Mouse (Mus musculus): ENCODE data around the gene Zfand6. TPM values are rescaled to one million over a fixed set of nuclear protein-coding genes. Genes with fewer than 3 reads are reported as not detected.
A peak's percentile ranks its signal among the peaks of the same experiment; 100 is the strongest.

The Zfand6 gene
- polyA plus RNA-seq, 1 experiment from 2014 or later, result 163 TPM

- WGBS, result 55% methylated on average over 3 of the region's 3 CpGs
- Histone ChIP-seq H3K4me1 (ENCODE audit: control insufficient read depth, insufficient read depth, low read length) (0 out of 2 replicates have a peak, but pooled peaks cover 7% of the 10 kb centered on the region), H3K36me3 (ENCODE audit: control insufficient read depth, insufficient read depth, low read length) (no peaks in the 10 kb centered on the region), H3K27me3 (replicated peaks; ENCODE audit: control insufficient read depth, insufficient read depth, low read length) (no peaks in the 10 kb centered on the region), H3K27ac (ENCODE audit: low read length) (peak overlapping the region; percentile 3; the same call in 1 of the 2 replicates), H3K4me3 (ENCODE audit: low read length) (no peak overlapping the region), H3K9ac (ENCODE audit: low read depth, low read length) (no peak overlapping the region), H3K4me2 (ENCODE audit: low read depth, low read length) (peak overlapping the region; percentile 96; the same call in 1 of the 2 replicates), H3K9me3 (ENCODE audit: control insufficient read depth, low read length) (no peaks in the 10 kb centered on the region)
- peak; percentile 62 for ATAC-seq
Observed at GRCm38 (mm10) chr7:84604501-84604900, 85.3 kb downstream of the Zfand6 start.

GRCm38 (mm10) chr7:84601331-84601730, 88.4 kb downstream of the Zfand6 start:
- Histone ChIP-seq H3K36me3 (ENCODE audit: control insufficient read depth, insufficient read depth, low read length) (no peaks in the 10 kb centered on the region), H3K27ac (ENCODE audit: low read length) (no peak overlapping the region), H3K27me3 (replicated peaks; ENCODE audit: control insufficient read depth, insufficient read depth, low read length) (no peaks in the 10 kb centered on the region), H3K4me3 (ENCODE audit: low read length) (no peak overlapping the region), H3K4me2 (ENCODE audit: low read depth, low read length) (no peak overlapping the region), H3K9me3 (ENCODE audit: control insufficient read depth, low read length) (no peaks in the 10 kb centered on the region), H3K4me1 (ENCODE audit: control insufficient read depth, insufficient read depth, low read length) (0 out of 2 replicates have a peak, but pooled peaks cover 7% of the 10 kb centered on the region), H3K9ac (ENCODE audit: low read depth, low read length) (no peak overlapping the region)
- no peak for ATAC-seq
- WGBS, result 84% methylated on average over 3 of the region's 3 CpGs

GRCm38 (mm10) chr7:84600631-84601030, 89.1 kb downstream of the Zfand6 start:
- H3K27me3 ChIP-seq (replicated peaks; ENCODE audit: control insufficient read depth, insufficient read depth, low read length), result no peaks in the 10 kb centered on the region
- no peaks in the 10 kb centered on the region for H3K9me3 ChIP-seq (ENCODE audit: control insufficient read depth, low read length)
- no peak overlapping the region for H3K27ac ChIP-seq (ENCODE audit: low read length)
- H3K4me3 ChIP-seq (ENCODE audit: low read length), result no peak overlapping the region
- H3K36me3 ChIP-seq (ENCODE audit: control insufficient read depth, insufficient read depth, low read length), result no peaks in the 10 kb centered on the region
- 84% methylated on average over 2 of the region's 2 CpGs for WGBS
- no peak for ATAC-seq
- H3K9ac ChIP-seq (ENCODE audit: low read depth, low read length), result no peak overlapping the region
- 0 out of 2 replicates have a peak, but pooled peaks cover 7% of the 10 kb centered on the region for H3K4me1 ChIP-seq (ENCODE audit: control insufficient read depth, insufficient read depth, low read length)
- no peak overlapping the region for H3K4me2 ChIP-seq (ENCODE audit: low read depth, low read length)

GRCm38 (mm10) chr7:84596633-84597032, 93.1 kb downstream of the Zfand6 start:
- no peak overlapping the region for H3K27ac ChIP-seq (ENCODE audit: low read length)
- H3K27me3 ChIP-seq (replicated peaks; ENCODE audit: control insufficient read depth, insufficient read depth, low read length), result no peaks in the 10 kb centered on the region
- ATAC-seq, result no peak
- H3K9ac ChIP-seq (ENCODE audit: low read depth, low read length), result no peak overlapping the region
- H3K36me3 ChIP-seq (ENCODE audit: control insufficient read depth, insufficient read depth, low read length), result no peaks in the 10 kb centered on the region
- 90% methylated on average over 3 of the region's 3 CpGs for WGBS
- no peaks in the 10 kb centered on the region for H3K9me3 ChIP-seq (ENCODE audit: control insufficient read depth, low read length)
- no peaks in the 10 kb centered on the region for H3K4me1 ChIP-seq (ENCODE audit: control insufficient read depth, insufficient read depth, low read length)
- no peak overlapping the region for H3K4me3 ChIP-seq (ENCODE audit: low read length)
- H3K4me2 ChIP-seq (ENCODE audit: low read depth, low read length), result no peak overlapping the region

- no peak overlapping the region for H3K4me3 ChIP-seq (ENCODE audit: low read length)
- no peak for ATAC-seq
- 82% methylated on average over 3 of the region's 3 CpGs for WGBS
- no peaks in the 10 kb centered on the region for H3K36me3 ChIP-seq (ENCODE audit: control insufficient read depth, insufficient read depth, low read length)
- no peaks in the 10 kb centered on the region for H3K9me3 ChIP-seq (ENCODE audit: control insufficient read depth, low read length)
- no peaks in the 10 kb centered on the region for H3K27me3 ChIP-seq (replicated peaks; ENCODE audit: control insufficient read depth, insufficient read depth, low read length)
- H3K9ac ChIP-seq (ENCODE audit: low read depth, low read length), result no peak overlapping the region
- H3K4me1 ChIP-seq (ENCODE audit: control insufficient read depth, insufficient read depth, low read length), result no peaks in the 10 kb centered on the region
- no peak overlapping the region for H3K4me2 ChIP-seq (ENCODE audit: low read depth, low read length)
- no peak overlapping the region for H3K27ac ChIP-seq (ENCODE audit: low read length)
Observed at GRCm38 (mm10) chr7:84596002-84596401, 93.8 kb downstream of the Zfand6 start.

GRCm38 (mm10) chr7:84594917-84595303, 94.8 kb downstream of the Zfand6 start:
- H3K9me3 ChIP-seq (ENCODE audit: control insufficient read depth, low read length), result no peaks in the 10 kb centered on the region
- no peak overlapping the region for H3K27ac ChIP-seq (ENCODE audit: low read length)
- H3K4me3 ChIP-seq (ENCODE audit: low read length), result no peak overlapping the region
- H3K4me2 ChIP-seq (ENCODE audit: low read depth, low read length), result no peak overlapping the region
- no peak overlapping the region for H3K9ac ChIP-seq (ENCODE audit: low read depth, low read length)
- no peaks in the 10 kb centered on the region for H3K27me3 ChIP-seq (replicated peaks; ENCODE audit: control insufficient read depth, insufficient read depth, low read length)
- H3K36me3 ChIP-seq (ENCODE audit: control insufficient read depth, insufficient read depth, low read length), result no peaks in the 10 kb centered on the region
- no peak; the same call in 1 of the 2 replicates for ATAC-seq
- H3K4me1 ChIP-seq (ENCODE audit: control insufficient read depth, insufficient read depth, low read length), result no peaks in the 10 kb centered on the region

- no peak overlapping the region for H3K27ac ChIP-seq (ENCODE audit: low read length)
- ATAC-seq, result peak; percentile 82
- no peaks in the 10 kb centered on the region for H3K27me3 ChIP-seq (replicated peaks; ENCODE audit: control insufficient read depth, insufficient read depth, low read length)
- WGBS, result 48% methylated on average over 8 of the region's 8 CpGs
- no peak overlapping the region for H3K4me2 ChIP-seq (ENCODE audit: low read depth, low read length)
- no peaks in the 10 kb centered on the region for H3K36me3 ChIP-seq (ENCODE audit: control insufficient read depth, insufficient read depth, low read length)
- no peak overlapping the region for H3K4me3 ChIP-seq (ENCODE audit: low read length)
- no peaks in the 10 kb centered on the region for H3K9me3 ChIP-seq (ENCODE audit: control insufficient read depth, low read length)
- no peaks in the 10 kb centered on the region for H3K4me1 ChIP-seq (ENCODE audit: control insufficient read depth, insufficient read depth, low read length)
- no peak overlapping the region for H3K9ac ChIP-seq (ENCODE audit: low read depth, low read length)
Observed at GRCm38 (mm10) chr7:84594087-84594916, 95.5 kb downstream of the Zfand6 start.

- Histone ChIP-seq H3K4me1 (ENCODE audit: control insufficient read depth, insufficient read depth, low read length) (no peaks in the 10 kb centered on the region), H3K27me3 (replicated peaks; ENCODE audit: control insufficient read depth, insufficient read depth, low read length) (no peaks in the 10 kb centered on the region), H3K36me3 (ENCODE audit: control insufficient read depth, insufficient read depth, low read length) (no peaks in the 10 kb centered on the region), H3K9ac (ENCODE audit: low read depth, low read length) (no peak overlapping the region), H3K4me3 (ENCODE audit: low read length) (no peak overlapping the region), H3K9me3 (ENCODE audit: control insufficient read depth, low read length) (no peaks in the 10 kb centered on the region), H3K4me2 (ENCODE audit: low read depth, low read length) (no peak overlapping the region), H3K27ac (ENCODE audit: low read length) (no peak overlapping the region)
- 82% methylated on average over 3 of the region's 3 CpGs for WGBS
- ATAC-seq, result no peak
Observed at GRCm38 (mm10) chr7:84591347-84591746, 98.4 kb downstream of the Zfand6 start.

- WGBS, result 80% methylated on average over 2 of the region's 2 CpGs
- Histone ChIP-seq H3K36me3 (ENCODE audit: control insufficient read depth, insufficient read depth, low read length) (no peaks in the 10 kb centered on the region), H3K9ac (ENCODE audit: low read depth, low read length) (no peak overlapping the region), H3K27ac (ENCODE audit: low read length) (no peak overlapping the region), H3K4me2 (ENCODE audit: low read depth, low read length) (no peak overlapping the region), H3K27me3 (replicated peaks; ENCODE audit: control insufficient read depth, insufficient read depth, low read length) (no peaks in the 10 kb centered on the region), H3K4me3 (ENCODE audit: low read length) (no peak overlapping the region), H3K4me1 (ENCODE audit: control insufficient read depth, insufficient read depth, low read length) (no peaks in the 10 kb centered on the region), H3K9me3 (ENCODE audit: control insufficient read depth, low read length) (no peaks in the 10 kb centered on the region)
- no peak for ATAC-seq
Observed at GRCm38 (mm10) chr7:84590622-84591021, 99.1 kb downstream of the Zfand6 start.
